In genomic region chr10:100259235-100259900, GRCm38 (mm10) we compare ENCODE assay signal across 29 mouse cellular contexts.
DNase-seq lines count a peak whose midpoint lies in the region; ATAC-seq and TF ChIP-seq lines count a peak whose summit lies in the region.
"Had no signal": no experiment of that assay in that cellular context is flagged by ENCODE, and none has a peak within 500 bp of the region (broad histone marks: within the 10 kb centered on the region; RNA-seq: fewer than 3 reads in every experiment).

No protein-coding gene starts in this region.

- no peaks in the 10 kb centered on the region for H3K36me3 ChIP-seq in kidney, adult 2 months (ENCODE audit: control insufficient read depth, insufficient read depth, low read length)
- H3K36me3 ChIP-seq in limb, embryonic 14.5 days (ENCODE audit: control insufficient read depth, insufficient read depth, low read length), result no peaks in the 10 kb centered on the region
- no peaks in the 10 kb centered on the region for H3K36me3 ChIP-seq in limb, embryonic 10.5 days
- H3K36me3 ChIP-seq in stomach, embryonic 14.5 days (ENCODE audit: control insufficient read depth, insufficient read depth, low read length), result no peaks in the 10 kb centered on the region
- H3K36me3 ChIP-seq in stomach, postnatal 0 days (ENCODE audit: control insufficient read depth, insufficient read depth, low read length), result no peaks in the 10 kb centered on the region
- H3K36me3 ChIP-seq: embryonic facial prominence, embryonic 12.5 days; forebrain, embryonic 10.5 days; forebrain, embryonic 15.5 days; hindbrain, embryonic 12.5 days; limb, embryonic 12.5 days; midbrain, embryonic 13.5 days; neural tube, embryonic 13.5 days had no signal

- H3K9ac ChIP-seq in limb, embryonic 14.5 days (ENCODE audit: low read depth, low read length, severe bottlenecking), result no peak overlapping the region
- H3K9ac ChIP-seq in stomach, embryonic 14.5 days (replicated peaks; ENCODE audit: low read depth, low read length), result no peak overlapping the region
- H3K9ac ChIP-seq in stomach, postnatal 0 days (ENCODE audit: low read length), result no peak overlapping the region
- H3K9ac ChIP-seq: embryonic facial prominence, embryonic 12.5 days; forebrain, embryonic 15.5 days; hindbrain, embryonic 12.5 days; limb, embryonic 12.5 days; midbrain, embryonic 13.5 days; neural tube, embryonic 13.5 days had no signal

- no peak for TF ChIP-seq POLR2A in kidney, adult 2 months (IDR thresholded peaks at IDR 0.05; ENCODE audit: low read depth, low read length)
- no peak for TF ChIP-seq POLR2A in limb, embryonic 14.5 days (IDR thresholded peaks at IDR 0.05; ENCODE audit: borderline replicate concordance, extremely low read depth, insufficient read depth, insufficient read length)

- no peaks in the 10 kb centered on the region for H3K4me1 ChIP-seq in kidney, adult 2 months (ENCODE audit: control insufficient read depth, insufficient read depth, low read length)
- no peaks in the 10 kb centered on the region for H3K4me1 ChIP-seq in limb, embryonic 14.5 days (ENCODE audit: control insufficient read depth, insufficient read depth, low read length)
- peaks cover 5% of the 10 kb centered on the region; the same call in 1 of the 2 replicates for H3K4me1 ChIP-seq in limb, embryonic 10.5 days
- H3K4me1 ChIP-seq in stomach, embryonic 14.5 days (ENCODE audit: control insufficient read depth, insufficient read depth, low read length), result no peaks in the 10 kb centered on the region
- no peaks in the 10 kb centered on the region for H3K4me1 ChIP-seq in stomach, postnatal 0 days (replicated peaks; ENCODE audit: control insufficient read depth, insufficient read depth)
- H3K4me1 ChIP-seq: embryonic facial prominence, embryonic 12.5 days; forebrain, embryonic 10.5 days; forebrain, embryonic 15.5 days; hindbrain, embryonic 12.5 days; limb, embryonic 12.5 days; midbrain, embryonic 13.5 days; neural tube, embryonic 13.5 days had no signal

- no peak for TF ChIP-seq EP300 in stomach, postnatal 0 days (optimal IDR thresholded peaks at IDR 0.05)

- no peak overlapping the region for H3K4me3 ChIP-seq in kidney, adult 2 months (ENCODE audit: insufficient read depth, low read depth, low read length)
- no peak overlapping the region for H3K4me3 ChIP-seq in limb, embryonic 14.5 days (replicated peaks; ENCODE audit: low read length)
- no peak overlapping the region for H3K4me3 ChIP-seq in limb, embryonic 10.5 days
- no peak overlapping the region for H3K4me3 ChIP-seq in stomach, embryonic 14.5 days (ENCODE audit: low read depth, low read length)
- H3K4me3 ChIP-seq in stomach, postnatal 0 days (ENCODE audit: low read depth, low read length), result no peak overlapping the region
- H3K4me3 ChIP-seq: embryonic facial prominence, embryonic 12.5 days; forebrain, embryonic 10.5 days; forebrain, embryonic 15.5 days; hindbrain, embryonic 12.5 days; limb, embryonic 12.5 days; midbrain, embryonic 13.5 days; neural tube, embryonic 13.5 days had no signal

- no peak for ATAC-seq in limb, embryonic 14.5 days (ENCODE audit: low FRiP score, low read depth)
- ATAC-seq in stomach, embryonic 14.5 days (ENCODE audit: insufficient number of reproducible peaks, insufficient read depth, low FRiP score, low read depth), result peak; percentile 61; the same call in 1 of the 2 replicates
- no peak for ATAC-seq in stomach, postnatal 0 days (ENCODE audit: low FRiP score, low TSS enrichment)
- ATAC-seq: activated CD4-positive, CD25-positive, alpha-beta regulatory T cell, adult 4 months; forebrain, embryonic 15.5 days; midbrain, embryonic 13.5 days had no signal

- WGBS in kidney, adult 2 months, result 71% methylated on average over 4 of the region's 4 CpGs
- WGBS in limb, embryonic 14.5 days, result 53% methylated on average over 4 of the region's 4 CpGs
- WGBS in limb, embryonic 10.5 days, result 60% methylated on average over 4 of the region's 4 CpGs
- 59% methylated on average over 4 of the region's 4 CpGs for WGBS in stomach, embryonic 14.5 days
- 64% methylated on average over 4 of the region's 4 CpGs for WGBS in stomach, postnatal 0 days

- peak; percentile 10 for DNase-seq in adrenal gland, adult 2 months
- no peak for DNase-seq in adrenal gland, postnatal 4 days (ENCODE audit: low spot score in 2 of 2)
- DNase-seq in kidney, adult 2 months, result peak; percentile 2
- no peak for DNase-seq in kidney, postnatal 25 days
- peak; percentile 49 for DNase-seq in limb, embryonic 14.5 days (ENCODE audit: low spot score)
- no peak for DNase-seq in limb, embryonic 10.5 days (ENCODE audit: low spot score)
- no peak for DNase-seq in stomach, postnatal 0 days (ENCODE audit: low spot score)
- DNase-seq: adrenal gland, adult 8-10 months; cerebellum, adult 11-12 months; cerebellum, adult 9-11 months; gastrocnemius, postnatal 36 days; heart, adult 18-20 months; heart, postnatal 36 days; kidney, adult 8-10 months; right cerebral cortex, postnatal 4 days; thymus, postnatal 25 days had no signal

- no peaks in the 10 kb centered on the region for H3K9me3 ChIP-seq in limb, embryonic 14.5 days (ENCODE audit: control insufficient read depth, low read length)
- no peaks in the 10 kb centered on the region for H3K9me3 ChIP-seq in limb, embryonic 10.5 days (replicated peaks)
- no peaks in the 10 kb centered on the region for H3K9me3 ChIP-seq in stomach, embryonic 14.5 days (ENCODE audit: control insufficient read depth, low read depth, low read length)
- H3K9me3 ChIP-seq in stomach, postnatal 0 days (ENCODE audit: control insufficient read depth, low read length), result no peaks in the 10 kb centered on the region
- H3K9me3 ChIP-seq: embryonic facial prominence, embryonic 12.5 days; forebrain, embryonic 10.5 days; forebrain, embryonic 15.5 days; hindbrain, embryonic 12.5 days; limb, embryonic 12.5 days; midbrain, embryonic 13.5 days; neural tube, embryonic 13.5 days had no signal

- no peak overlapping the region for H3K4me2 ChIP-seq in limb, embryonic 14.5 days (replicated peaks; ENCODE audit: low read depth, low read length, severe bottlenecking)
- no peak overlapping the region for H3K4me2 ChIP-seq in stomach, embryonic 14.5 days (replicated peaks; ENCODE audit: low read depth, low read length)
- no peak overlapping the region for H3K4me2 ChIP-seq in stomach, postnatal 0 days (replicated peaks; ENCODE audit: low read depth)
- H3K4me2 ChIP-seq: embryonic facial prominence, embryonic 12.5 days; forebrain, embryonic 15.5 days; heart, embryonic 11.5 days; hindbrain, embryonic 12.5 days; limb, embryonic 12.5 days; liver, embryonic 11.5 days; midbrain, embryonic 13.5 days; neural tube, embryonic 13.5 days had no signal

- no peaks in the 10 kb centered on the region for H3K27me3 ChIP-seq in kidney, adult 2 months (replicated peaks; ENCODE audit: control insufficient read depth, insufficient read depth, low read length)
- H3K27me3 ChIP-seq in limb, embryonic 14.5 days (ENCODE audit: control insufficient read depth, insufficient read depth, low read length), result no peaks in the 10 kb centered on the region
- H3K27me3 ChIP-seq in limb, embryonic 10.5 days (ENCODE audit: low read depth, poor library complexity, severe bottlenecking), result no peaks in the 10 kb centered on the region
- no peaks in the 10 kb centered on the region for H3K27me3 ChIP-seq in stomach, embryonic 14.5 days (ENCODE audit: control insufficient read depth, insufficient read depth, low read length)
- no peaks in the 10 kb centered on the region for H3K27me3 ChIP-seq in stomach, postnatal 0 days (ENCODE audit: control insufficient read depth, insufficient read depth, low read length)
- H3K27me3 ChIP-seq: CH12.LX; embryonic facial prominence, embryonic 12.5 days; forebrain, embryonic 15.5 days; hindbrain, embryonic 12.5 days; limb, embryonic 12.5 days; midbrain, embryonic 13.5 days; neural tube, embryonic 13.5 days had no signal

- no peak for TF ChIP-seq CTCF in kidney, adult 2 months (conservative IDR thresholded peaks at IDR 0.05; ENCODE audit: insufficient read depth, insufficient read length, low read depth, low read length)
- no peak for TF ChIP-seq CTCF in stomach, postnatal 0 days (IDR thresholded peaks at IDR 0.05; ENCODE audit: low read depth)

- H3K27ac ChIP-seq in kidney, adult 2 months (ENCODE audit: insufficient read depth, low read depth, low read length), result no peak overlapping the region
- no peak overlapping the region for H3K27ac ChIP-seq in limb, embryonic 14.5 days (replicated peaks; ENCODE audit: low read depth, low read length)
- H3K27ac ChIP-seq in limb, embryonic 10.5 days, result no peak overlapping the region
- H3K27ac ChIP-seq in stomach, embryonic 14.5 days (ENCODE audit: low read length), result no peak overlapping the region
- no peak overlapping the region for H3K27ac ChIP-seq in stomach, postnatal 0 days (replicated peaks)
- H3K27ac ChIP-seq: embryonic facial prominence, embryonic 12.5 days; forebrain, embryonic 10.5 days; forebrain, embryonic 15.5 days; hindbrain, embryonic 12.5 days; limb, embryonic 12.5 days; macrophage; midbrain, embryonic 13.5 days; neural tube, embryonic 13.5 days had no signal

Comparison
In these comparisons a context has a peak if more than half of its experiments do, and no peak if none do; other contexts are left out.
1. DNase-seq: peak in adrenal gland, adult 2 months (single experiment), kidney, adult 2 months (single experiment) and limb, embryonic 14.5 days (single experiment); none in adrenal gland, postnatal 4 days (0 of 2), kidney, postnatal 25 days (0 of 2), limb, embryonic 10.5 days (single experiment) and stomach, postnatal 0 days (single experiment).